In genomic region chr15:85266729-85267434, GRCm38 (mm10) we compare ENCODE assay signal across 8 mouse cellular contexts.
DNase-seq lines count a peak whose midpoint lies in the region; ATAC-seq and TF ChIP-seq lines count a peak whose summit lies in the region.

No protein-coding gene starts in this region.

- peak; percentile 53 for DNase-seq in cerebellum, adult 11-12 months
- DNase-seq in forelimb bud, embryonic 11.5 days (ENCODE audit: low read depth, low spot score) = peak; percentile 88
- DNase-seq in kidney, postnatal 0 days (ENCODE audit: low spot score) = peak; percentile 91
- DNase-seq in liver, adult 2 months (ENCODE audit: extremely low read depth, low read depth, low spot score) = peak; percentile 59
- DNase-seq in testis, postnatal 14 days (ENCODE audit: low spot score) = peak; percentile 58

- no peak overlapping the region for H3K9ac ChIP-seq in intestine, postnatal 0 days (ENCODE audit: low read depth, low read length)
- H3K9ac ChIP-seq in intestine, embryonic 16.5 days (ENCODE audit: low read depth, low read length) = no peak overlapping the region
- no peak overlapping the region for H3K9ac ChIP-seq in kidney, postnatal 0 days (ENCODE audit: low read depth, low read length)
- H3K9ac ChIP-seq in liver, adult 2 months (ENCODE audit: low read depth, low read length) = no peak overlapping the region
- H3K9ac ChIP-seq in neural tube, embryonic 15.5 days (replicated peaks) = no peak overlapping the region

- peaks cover 33% of the 10 kb centered on the region for H3K36me3 ChIP-seq in intestine, postnatal 0 days (ENCODE audit: control insufficient read depth, insufficient read depth)
- H3K36me3 ChIP-seq in intestine, embryonic 16.5 days (ENCODE audit: control insufficient read depth, insufficient read depth, low read length) = 0 out of 2 replicates have a peak, but pooled peaks cover 5% of the 10 kb centered on the region
- no peaks in the 10 kb centered on the region for H3K36me3 ChIP-seq in kidney, postnatal 0 days (ENCODE audit: insufficient read depth, low read length)
- H3K36me3 ChIP-seq in liver, adult 2 months (ENCODE audit: control insufficient read depth, insufficient read depth, low read length) = no peaks in the 10 kb centered on the region
- H3K36me3 ChIP-seq in neural tube, embryonic 15.5 days = no peaks in the 10 kb centered on the region

- WGBS in intestine, postnatal 0 days = 51% methylated on average over 14 of the region's 14 CpGs
- WGBS in intestine, embryonic 16.5 days = 44% methylated on average over 14 of the region's 14 CpGs
- WGBS in kidney, postnatal 0 days = 27% methylated on average over 14 of the region's 14 CpGs
- 47% methylated on average over 14 of the region's 14 CpGs for WGBS in liver, adult 2 months
- 21% methylated on average over 14 of the region's 14 CpGs for WGBS in neural tube, embryonic 15.5 days

- no peak overlapping the region for H3K27ac ChIP-seq in intestine, postnatal 0 days (ENCODE audit: low read depth, low read length)
- no peak overlapping the region for H3K27ac ChIP-seq in intestine, embryonic 16.5 days (ENCODE audit: low read length)
- no peak overlapping the region for H3K27ac ChIP-seq in kidney, postnatal 0 days
- no peak overlapping the region for H3K27ac ChIP-seq in liver, adult 2 months (replicated peaks; ENCODE audit: insufficient read depth, low read depth, low read length)
- no peak overlapping the region for H3K27ac ChIP-seq in neural tube, embryonic 15.5 days (replicated peaks)

- H3K4me2 ChIP-seq in intestine, postnatal 0 days (replicated peaks; ENCODE audit: low read depth) = no peak overlapping the region
- no peak overlapping the region for H3K4me2 ChIP-seq in intestine, embryonic 16.5 days (ENCODE audit: low read depth, low read length)
- H3K4me2 ChIP-seq in kidney, postnatal 0 days (ENCODE audit: low read length) = no peak overlapping the region
- H3K4me2 ChIP-seq in neural tube, embryonic 15.5 days = no peak overlapping the region

- no peak for TF ChIP-seq POLR2A in liver, adult 2 months (IDR thresholded peaks at IDR 0.05; ENCODE audit: extremely low read depth, insufficient read depth, low read length)

- no peak overlapping the region for H3K4me3 ChIP-seq in intestine, postnatal 0 days (ENCODE audit: low read depth, low read length)
- H3K4me3 ChIP-seq in intestine, embryonic 16.5 days (ENCODE audit: low read length) = no peak overlapping the region
- H3K4me3 ChIP-seq in kidney, postnatal 0 days (replicated peaks; ENCODE audit: low read depth, low read length) = no peak overlapping the region
- no peak overlapping the region for H3K4me3 ChIP-seq in liver, adult 2 months (ENCODE audit: insufficient read depth, low read depth, low read length)
- no peak overlapping the region for H3K4me3 ChIP-seq in neural tube, embryonic 15.5 days (replicated peaks)

- peak; percentile 83 for TF ChIP-seq CTCF in intestine, postnatal 0 days (IDR thresholded peaks at IDR 0.05; ENCODE audit: low read depth)
- peak; percentile 87 for TF ChIP-seq CTCF in kidney, postnatal 0 days (IDR thresholded peaks at IDR 0.05; ENCODE audit: low read depth)
- peak; percentile 81 for TF ChIP-seq CTCF in liver, adult 2 months (IDR thresholded peaks at IDR 0.05; ENCODE audit: low read depth, low read length)

- no peaks in the 10 kb centered on the region for H3K27me3 ChIP-seq in intestine, postnatal 0 days (replicated peaks; ENCODE audit: control insufficient read depth, insufficient read depth, low read length)
- H3K27me3 ChIP-seq in intestine, embryonic 16.5 days (replicated peaks; ENCODE audit: control insufficient read depth, insufficient read depth, low read length) = no peaks in the 10 kb centered on the region
- no peaks in the 10 kb centered on the region for H3K27me3 ChIP-seq in kidney, postnatal 0 days (ENCODE audit: insufficient read depth, low read length)
- no peaks in the 10 kb centered on the region for H3K27me3 ChIP-seq in liver, adult 2 months (ENCODE audit: control insufficient read depth, insufficient read depth, low read length)
- no peaks in the 10 kb centered on the region; the same call in 1 of the 2 replicates for H3K27me3 ChIP-seq in neural tube, embryonic 15.5 days (replicated peaks)

- ATAC-seq in intestine, postnatal 0 days = no peak
- ATAC-seq in intestine, embryonic 16.5 days = no peak
- ATAC-seq in kidney, postnatal 0 days (replicated peaks; ENCODE audit: low FRiP score, low read depth) = no peak
- peak; percentile 53; the same call in 1 of the 2 replicates for ATAC-seq in neural tube, embryonic 15.5 days (ENCODE audit: low FRiP score)

- H3K4me1 ChIP-seq in intestine, postnatal 0 days (replicated peaks; ENCODE audit: control insufficient read depth, insufficient read depth, low read length) = no peaks in the 10 kb centered on the region
- H3K4me1 ChIP-seq in intestine, embryonic 16.5 days (ENCODE audit: control insufficient read depth, insufficient read depth, low read length) = no peaks in the 10 kb centered on the region
- 0 out of 2 replicates have a peak, but pooled peaks cover 3% of the 10 kb centered on the region for H3K4me1 ChIP-seq in kidney, postnatal 0 days (replicated peaks; ENCODE audit: insufficient read depth, low read length)
- no peaks in the 10 kb centered on the region for H3K4me1 ChIP-seq in liver, adult 2 months (ENCODE audit: control insufficient read depth, insufficient read depth, low read length)
- peaks cover 4% of the 10 kb centered on the region; the same call in 1 of the 2 replicates for H3K4me1 ChIP-seq in neural tube, embryonic 15.5 days

- H3K79me2 ChIP-seq in liver, adult 2 months (ENCODE audit: control insufficient read depth, insufficient read depth, low read length) = no peaks in the 10 kb centered on the region

- no peaks in the 10 kb centered on the region for H3K9me3 ChIP-seq in intestine, postnatal 0 days (ENCODE audit: control insufficient read depth)
- H3K9me3 ChIP-seq in intestine, embryonic 16.5 days (ENCODE audit: control insufficient read depth, low read length) = no peaks in the 10 kb centered on the region
- H3K9me3 ChIP-seq in kidney, postnatal 0 days (replicated peaks; ENCODE audit: low read length) = no peaks in the 10 kb centered on the region
- no peaks in the 10 kb centered on the region for H3K9me3 ChIP-seq in neural tube, embryonic 15.5 days (replicated peaks)
